Mouse (Mus musculus) MEL (cell line): ENCODE results near the gene Ldlrap1. TPM values are rescaled to one million over a fixed set of nuclear protein-coding genes. Genes with fewer than 3 reads are reported as not detected.

Experiments used
- DNase-seq: peaks from one replicate; pipeline ENCODE4 v3.0.0; 2011; ENCODE audit warnings: low read depth, low spot score
- H3K27ac ChIP-seq: 2 replicates; pipeline ENCODE4 v1.5.1; 2012; ENCODE audit warnings: low read depth, mild to moderate bottlenecking, control low read depth, low read length, moderate library complexity; ENCODE audit not compliant: control insufficient read depth
- H3K27me3 ChIP-seq, 2 experiments: fragments of 150-350 bp in 1 of 2; sonication (generic) in 1 of 2; 2 replicates each; pipeline ENCODE4 v1.6.1; 2012; ENCODE audit warnings: low read length in 2 of 2, mild to moderate bottlenecking in 2 of 2, improper control_type of control experiment in 1 of 2, moderate library complexity in 1 of 2; ENCODE audit not compliant: insufficient read depth in 2 of 2, control insufficient read depth in 1 of 2
- H3K36me3 ChIP-seq, 2 experiments: 2 replicates each; pipeline ENCODE4 v1.6.1; 2012 to 2014; ENCODE audit warnings: low read length in 2 of 2, improper control_type of control experiment in 1 of 2, inconsistent platforms in 1 of 2, mild to moderate bottlenecking in 1 of 2; ENCODE audit not compliant: insufficient read depth in 2 of 2, control insufficient read depth in 1 of 2
- H3K4me1 ChIP-seq, 2 experiments: fragments of 150-350 bp in 1 of 2; sonication (generic) in 1 of 2; 2 replicates each; pipeline ENCODE4 v1.6.1; 2012; ENCODE audit warnings: low read length in 2 of 2, improper control_type of control experiment in 1 of 2, mild to moderate bottlenecking in 1 of 2; ENCODE audit not compliant: insufficient read depth in 2 of 2, control insufficient read depth in 1 of 2
- H3K4me3 ChIP-seq, 2 experiments: fragments of 150-350 bp in 1 of 2; sonication (generic) in 1 of 2; 2 replicates each; pipeline ENCODE4 v1.5.1; 2012; ENCODE audit warnings: low read depth in 2 of 2, low read length in 2 of 2, mild to moderate bottlenecking in 2 of 2, moderate library complexity in 2 of 2, control low read depth in 1 of 2, improper control_type of control experiment in 1 of 2; ENCODE audit not compliant: control insufficient read depth in 1 of 2, insufficient read depth in 1 of 2
- H3K79me2 ChIP-seq: 2 replicates; pipeline ENCODE4 v1.6.1; 2012; ENCODE audit warnings: mild to moderate bottlenecking, low read length, moderate library complexity; ENCODE audit not compliant: control insufficient read depth, poor library complexity, insufficient read depth
- H3K9ac ChIP-seq: 2 replicates; pipeline ENCODE4 v1.6.1; 2012; ENCODE audit warnings: low read depth, mild to moderate bottlenecking, control low read depth, low read length, moderate library complexity; ENCODE audit not compliant: control insufficient read depth, poor library complexity, severe bottlenecking
- H3K9me3 ChIP-seq: fragments of 150-350 bp; sonication (generic); replicated peaks from 2 replicates; pipeline ENCODE4 v1.6.1; 2012; ENCODE audit warnings: mild to moderate bottlenecking, low read length, improper control_type of control experiment, moderate library complexity; ENCODE audit not compliant: insufficient read depth
- BHLHE40 ChIP-seq: IDR thresholded peaks from 2 replicates; pipeline ENCODE4 v1.6.1; 2012; ENCODE audit warnings: low read depth, mild to moderate bottlenecking, inconsistent platforms, low read length, improper control_type of control experiment, borderline replicate concordance
- CTCF ChIP-seq, 3 experiments: IDR thresholded peaks in 2 of 3; conservative IDR thresholded peaks in 1 of 3; 2 replicates each; pipeline ENCODE4 v1.5.1; 2011 to 2012; ENCODE audit warnings: low read length in 3 of 3, low read depth in 2 of 3, mild to moderate bottlenecking in 2 of 3, improper control_type of control experiment in 1 of 3, inconsistent platforms in 1 of 3, mixed read lengths in 1 of 3, moderate library complexity in 1 of 3; ENCODE audit not compliant: control insufficient read depth in 1 of 3, insufficient read depth in 1 of 3, poor library complexity in 1 of 3, severe bottlenecking in 1 of 3
- ELF1 ChIP-seq: IDR thresholded peaks from 2 replicates; pipeline ENCODE4 v1.6.1; 2014; ENCODE audit warnings: low read depth, mild to moderate bottlenecking, inconsistent platforms, low read length, improper control_type of control experiment, moderate library complexity
- HCFC1 ChIP-seq: IDR thresholded peaks from 2 replicates; pipeline ENCODE4 v1.6.1; 2012; ENCODE audit warnings: low read depth, mild to moderate bottlenecking, inconsistent platforms, low read length, improper control_type of control experiment, moderate library complexity
- JUND ChIP-seq: IDR thresholded peaks from 2 replicates; pipeline ENCODE4 v1.6.1; 2011; ENCODE audit warnings: low read depth, mild to moderate bottlenecking, improper control_type of control experiment, low read length
- MAX ChIP-seq: IDR thresholded peaks from 2 replicates; pipeline ENCODE4 v1.6.1; 2011; ENCODE audit warnings: low read length, improper control_type of control experiment
- MAZ ChIP-seq: IDR thresholded peaks from 2 replicates; pipeline ENCODE4 v1.6.1; 2012; ENCODE audit warnings: low read depth, mild to moderate bottlenecking, inconsistent platforms, low read length, improper control_type of control experiment
- MXI1 ChIP-seq: IDR thresholded peaks from 2 replicates; pipeline ENCODE4 v1.6.1; 2011; ENCODE audit warnings: mild to moderate bottlenecking, low read depth, low read length, improper control_type of control experiment
- NRF1 ChIP-seq: IDR thresholded peaks from 2 replicates; pipeline ENCODE4 v1.6.1; 2014; ENCODE audit warnings: low read depth, mild to moderate bottlenecking, inconsistent platforms, low read length, improper control_type of control experiment, moderate library complexity; ENCODE audit not compliant: poor library complexity, insufficient read depth, severe bottlenecking
- POLR2AphosphoS2 ChIP-seq: IDR thresholded peaks from 2 replicates; pipeline ENCODE4 v1.6.1; 2011; ENCODE audit warnings: low read length, improper control_type of control experiment
- RAD21 ChIP-seq: IDR thresholded peaks from 2 replicates; pipeline ENCODE4 v1.6.1; 2011; ENCODE audit warnings: mild to moderate bottlenecking, low read depth, low read length, improper control_type of control experiment
- SIN3A ChIP-seq: IDR thresholded peaks from 2 replicates; pipeline ENCODE4 v1.6.1; 2012; ENCODE audit warnings: low read length, improper control_type of control experiment, inconsistent platforms
- SMC3 ChIP-seq: IDR thresholded peaks from 2 replicates; pipeline ENCODE4 v1.6.1; 2011; ENCODE audit warnings: low read depth, low read length, improper control_type of control experiment
- TAL1 ChIP-seq: IDR thresholded peaks from 2 replicates; pipeline ENCODE4 v1.6.1; 2012; ENCODE audit warnings: mild to moderate bottlenecking, inconsistent platforms, low read length, moderate library complexity, mixed read lengths
- TBP ChIP-seq: IDR thresholded peaks from 2 replicates; pipeline ENCODE4 v1.8.0; 2011; ENCODE audit warnings: low read depth, low read length, improper control_type of control experiment
- TCF12 ChIP-seq: IDR thresholded peaks from 2 replicates; pipeline ENCODE4 v1.6.1; 2014; ENCODE audit warnings: low read depth, mild to moderate bottlenecking, inconsistent platforms, low read length, improper control_type of control experiment, moderate library complexity
- UBTF ChIP-seq: IDR thresholded peaks from 2 replicates; pipeline ENCODE4 v1.6.1; 2012; ENCODE audit warnings: low read depth, mild to moderate bottlenecking, inconsistent platforms, low read length, improper control_type of control experiment, moderate library complexity, borderline replicate concordance; ENCODE audit not compliant: insufficient read depth
- ZC3H11A ChIP-seq: IDR thresholded peaks from 2 replicates; pipeline ENCODE4 v1.6.1; 2012; ENCODE audit warnings: low read depth, mild to moderate bottlenecking, inconsistent platforms, low read length, improper control_type of control experiment
- ZKSCAN1 ChIP-seq: IDR thresholded peaks from 2 replicates; pipeline ENCODE4 v1.6.1; 2012; ENCODE audit warnings: low read depth, mild to moderate bottlenecking, inconsistent platforms, low read length, improper control_type of control experiment, moderate library complexity
- ZMIZ1 ChIP-seq: IDR thresholded peaks from 2 replicates; pipeline ENCODE4 v1.6.1; 2012; ENCODE audit warnings: low read depth, mild to moderate bottlenecking, inconsistent platforms, low read length, improper control_type of control experiment, moderate library complexity
- polyA plus RNA-seq, 2 experiments: library from polyadenylated mRNA; stranded (reverse) in 1 of 2; unstranded in 1 of 2; fragments of >175 nt in 1 of 2; fragments of >200 nt in 1 of 2; gene quantifications; 2 replicates each; pipeline versions ENCODE4 v1.2.1 to v1.2.4; 2012; ENCODE audit warnings: low replicate concordance in 2 of 2, low read depth in 1 of 2; ENCODE audit not compliant: insufficient read length in 2 of 2, insufficient read depth in 1 of 2, missing spikeins in 1 of 2
- total RNA-seq: library from RNA; depleted of rRNA; stranded (reverse); fragments of 300-350 nt; gene quantifications from 2 replicates; pipeline ENCODE4 v1.2.3, GENCODE M21; 2012

The Ldlrap1 gene
- total and polyA plus RNA-seq, 3 experiments: 23.7 to 24.8 TPM; not detected in 1

DNA sequence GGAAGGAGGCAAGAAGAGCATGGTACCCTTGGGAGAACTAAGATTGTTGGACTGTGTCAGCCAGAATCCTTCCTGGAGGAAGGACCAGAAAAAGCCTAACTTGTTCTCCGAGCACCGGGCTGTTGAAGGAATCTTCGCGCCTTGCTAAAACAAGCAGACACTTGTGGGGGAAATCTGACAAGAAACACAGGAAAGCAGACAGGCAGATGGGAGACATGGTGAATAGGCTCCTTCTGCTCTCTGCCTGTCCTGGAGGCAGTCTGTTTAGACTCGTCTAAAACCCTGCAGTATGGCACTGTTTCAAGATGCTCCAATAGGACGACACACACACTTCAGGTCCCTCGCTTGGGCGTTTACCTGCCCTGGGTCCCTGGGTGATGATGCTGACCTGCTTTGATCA, 32.3 kb upstream of the Ldlrap1 start:
- H3K27me3 ChIP-seq: no peaks in the 10 kb centered on the region
- H3K9me3 ChIP-seq: no peaks in the 10 kb centered on the region
- H3K27ac ChIP-seq: no peak overlapping the region
- H3K36me3 ChIP-seq: peaks cover 0 to 2% of the 10 kb centered on the region in 2 experiments; a peak in 1 of 4 replicates
- no peak for TF ChIP-seq ZKSCAN1
- H3K79me2 ChIP-seq: no peaks in the 10 kb centered on the region
- no peak for DNase-seq
- peaks cover 0 to 4% of the 10 kb centered on the region in 2 experiments; a peak in 1 of 4 replicates for H3K4me1 ChIP-seq
- no peak overlapping the region for H3K9ac ChIP-seq
- H3K4me3 ChIP-seq: no peak overlapping the region

DNA sequence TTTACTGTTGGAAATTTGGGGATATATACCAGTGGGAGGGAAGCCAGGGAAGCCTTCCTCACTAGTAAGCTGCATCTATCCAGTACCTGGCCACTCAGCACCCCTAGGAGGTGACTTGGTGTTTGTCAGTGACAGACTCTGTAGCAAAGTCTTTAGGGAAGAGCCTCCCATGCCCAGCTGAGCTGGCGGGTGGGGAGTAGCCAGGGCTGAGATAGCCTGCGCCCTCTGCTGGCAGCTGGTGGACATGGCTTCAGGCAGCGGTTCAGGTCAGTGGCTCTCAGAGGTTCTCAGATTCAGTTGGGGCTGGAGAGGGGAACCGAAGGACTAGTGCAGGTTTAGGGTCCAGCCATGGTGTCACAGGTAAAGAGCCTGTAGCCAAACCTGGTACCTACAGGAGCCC, 31.4 kb upstream of the Ldlrap1 start:
- Histone ChIP-seq H3K27me3 (no peaks in the 10 kb centered on the region), H3K4me1 (peaks cover 0 to 4% of the 10 kb centered on the region in 2 experiments; a peak in 1 of 4 replicates), H3K4me3 (no peak overlapping the region), H3K9me3 (no peaks in the 10 kb centered on the region), H3K79me2 (no peaks in the 10 kb centered on the region), H3K9ac (no peak overlapping the region), H3K36me3 (no peaks in the 10 kb centered on the region), H3K27ac (no peak overlapping the region)
- DNase-seq: peak; percentile 80
- TF ChIP-seq MXI1: no peak
- TF ChIP-seq JUND: no peak
- peak; percentile 79 for TF ChIP-seq MAZ
- no peak for TF ChIP-seq ELF1
- no peak for TF ChIP-seq UBTF
- TF ChIP-seq SIN3A: 0 out of 2 replicates have a peak, but pooled peaks have one; percentile 39
- peak; percentile 80 for TF ChIP-seq SMC3
- TF ChIP-seq ZMIZ1: no peak
- TF ChIP-seq TAL1: no peak
- peak; percentile 95 to 99 (median 97) for TF ChIP-seq CTCF (IDR thresholded peaks at IDR 0.05 in 2 of 3, conservative IDR thresholded peaks at IDR 0.05 in 1 of 3; ENCODE audit: control insufficient read depth in 1 of 3, insufficient read depth in 1 of 3, low read depth in 2 of 3, low read length in 3 of 3, poor library complexity in 1 of 3, severe bottlenecking in 1 of 3)
- TF ChIP-seq POLR2AphosphoS2: no peak
- TF ChIP-seq RAD21: peak; percentile 53
- TF ChIP-seq MAX: no peak
- no peak for TF ChIP-seq HCFC1
- no peak for TF ChIP-seq TBP
- TF ChIP-seq BHLHE40: 0 out of 2 replicates have a peak, but pooled peaks have one; percentile 29
- no peak for TF ChIP-seq NRF1
- TF ChIP-seq TCF12: no peak
- TF ChIP-seq ZKSCAN1: no peak
- TF ChIP-seq ZC3H11A: peak; percentile 23; the same call in 1 of the 2 replicates
